Mouse (Mus musculus): ENCODE measurements around the gene Shmt2.

Shmt2 gene

GRCm38 (mm10) chr10:127509837-127510701, 12.2 kb downstream of the Shmt2 start:
- TF ChIP-seq GATA4 (IDR thresholded peaks at IDR 0.05; ENCODE audit: insufficient replicate concordance, low read length): no peak

- no peak for TF ChIP-seq GATA4 (IDR thresholded peaks at IDR 0.05; ENCODE audit: insufficient replicate concordance, low read length)
These were observed 13.0 kb downstream of the Shmt2 start for GRCm38 (mm10) chr10:127509051-127509836.

DNA sequence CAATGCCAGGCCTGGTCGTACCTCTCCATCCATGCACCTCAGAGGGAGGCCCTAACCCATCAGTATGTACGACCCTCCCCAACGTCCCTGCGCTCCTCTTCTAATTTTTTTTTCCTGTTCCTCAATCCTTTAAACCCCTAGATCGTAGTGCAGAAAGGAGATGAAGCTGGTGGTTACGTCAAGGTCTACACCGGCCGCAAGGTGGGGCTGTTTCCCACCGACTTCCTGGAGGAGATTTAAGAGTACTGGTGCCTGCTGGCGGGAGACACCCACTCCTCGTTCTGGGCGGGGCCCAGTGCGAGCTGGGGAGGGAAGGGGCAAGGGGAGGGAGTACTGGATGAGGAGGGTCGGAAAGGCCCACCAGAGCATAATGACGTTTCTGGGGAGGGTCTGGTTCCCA, 14.0 kb downstream of the Shmt2 start:
- no peak for TF ChIP-seq GATA4 (IDR thresholded peaks at IDR 0.05; ENCODE audit: insufficient replicate concordance, low read length)

GRCm38 (mm10) chr10:127500894-127501893, 21.1 kb downstream of the Shmt2 start, which contains the start of gene Stac3:
Gene Stac3, plus strand, starts transcription at chr10:127501686.
- no peak for TF ChIP-seq GATA4 (IDR thresholded peaks at IDR 0.05; ENCODE audit: insufficient replicate concordance, low read length)

DNA sequence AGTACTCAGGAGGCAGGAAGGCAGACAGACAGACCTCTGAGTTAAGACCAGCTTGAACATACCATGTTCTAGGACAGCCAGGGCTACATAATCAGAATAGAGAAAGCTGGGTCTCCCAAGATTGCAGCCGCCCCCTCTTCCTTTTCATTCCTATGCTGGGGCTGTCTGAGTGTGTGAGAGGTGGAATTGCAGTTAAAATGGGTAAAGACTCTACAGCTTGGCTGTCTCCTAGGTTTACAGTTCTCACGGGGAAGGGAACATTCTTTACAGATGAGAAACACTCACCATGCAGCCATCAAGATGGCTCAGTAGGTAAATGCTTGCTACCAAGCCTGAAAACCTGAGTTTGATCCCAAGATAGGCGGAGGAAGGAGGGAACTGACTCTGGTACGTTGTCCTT, 22.2 kb downstream of the Shmt2 start:
- no peak for TF ChIP-seq GATA4 (IDR thresholded peaks at IDR 0.05; ENCODE audit: insufficient replicate concordance, low read length)

GRCm38 (mm10) chr10:127499516-127499915, 22.7 kb downstream of the Shmt2 start:
- TF ChIP-seq GATA4 (IDR thresholded peaks at IDR 0.05; ENCODE audit: insufficient replicate concordance, low read length): no peak

DNA sequence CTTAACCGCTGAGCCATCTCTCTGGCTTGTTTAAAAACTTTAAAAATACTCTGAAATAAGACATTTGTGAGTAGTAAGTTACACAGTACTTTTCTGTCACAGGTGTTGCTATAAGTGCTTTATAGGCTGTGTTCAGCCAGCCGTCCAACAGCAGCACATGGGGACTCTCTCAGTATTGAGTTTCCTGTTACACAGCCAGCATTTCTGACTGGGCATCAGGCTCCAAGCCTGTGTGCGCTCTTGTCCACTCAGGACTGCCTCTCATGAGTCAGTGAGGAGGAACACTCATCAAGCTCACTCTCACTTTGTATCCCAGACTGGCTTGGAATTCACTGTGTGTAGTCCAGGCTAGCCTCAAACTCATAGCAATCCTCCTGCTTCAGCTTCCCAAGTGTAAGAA, 26.1 kb downstream of the Shmt2 start:
- no peak for TF ChIP-seq GATA4 (IDR thresholded peaks at IDR 0.05; ENCODE audit: insufficient replicate concordance, low read length)

- peak; percentile 15; the same call in 1 of the 2 replicates for TF ChIP-seq GATA4 (IDR thresholded peaks at IDR 0.05; ENCODE audit: insufficient replicate concordance, low read length)
These were observed 30.1 kb downstream of the Shmt2 start for GRCm38 (mm10) chr10:127492118-127492517.

- TF ChIP-seq GATA4 (IDR thresholded peaks at IDR 0.05; ENCODE audit: insufficient replicate concordance, low read length): no peak
These were observed 31.1 kb downstream of the Shmt2 start for GRCm38 (mm10) chr10:127491128-127491512.

- no peak for TF ChIP-seq GATA4 (IDR thresholded peaks at IDR 0.05; ENCODE audit: insufficient replicate concordance, low read length)
These were observed 31.8 kb downstream of the Shmt2 start for GRCm38 (mm10) chr10:127490160-127491127.

DNA sequence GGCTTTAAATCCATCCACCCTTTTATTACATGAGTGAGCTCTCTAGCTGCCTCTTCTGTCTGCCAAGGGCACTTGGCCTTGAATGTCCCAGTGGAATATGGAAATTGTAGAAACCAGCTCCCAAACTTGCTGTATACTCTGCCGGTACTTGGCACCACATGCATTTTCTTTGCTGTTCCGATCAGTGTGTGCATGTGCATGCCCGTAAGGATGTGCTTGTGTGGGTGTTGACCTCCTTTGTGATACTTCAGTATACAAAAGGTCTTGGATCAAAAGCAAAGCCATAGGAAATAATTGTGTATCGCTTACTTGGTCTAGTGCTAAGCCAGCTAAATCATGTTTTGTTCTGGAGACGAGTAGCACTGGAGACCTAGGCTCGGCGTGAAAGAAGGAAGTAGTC, 33.4 kb downstream of the Shmt2 start:
- no peak for TF ChIP-seq GATA4 (IDR thresholded peaks at IDR 0.05; ENCODE audit: insufficient replicate concordance, low read length)

DNA sequence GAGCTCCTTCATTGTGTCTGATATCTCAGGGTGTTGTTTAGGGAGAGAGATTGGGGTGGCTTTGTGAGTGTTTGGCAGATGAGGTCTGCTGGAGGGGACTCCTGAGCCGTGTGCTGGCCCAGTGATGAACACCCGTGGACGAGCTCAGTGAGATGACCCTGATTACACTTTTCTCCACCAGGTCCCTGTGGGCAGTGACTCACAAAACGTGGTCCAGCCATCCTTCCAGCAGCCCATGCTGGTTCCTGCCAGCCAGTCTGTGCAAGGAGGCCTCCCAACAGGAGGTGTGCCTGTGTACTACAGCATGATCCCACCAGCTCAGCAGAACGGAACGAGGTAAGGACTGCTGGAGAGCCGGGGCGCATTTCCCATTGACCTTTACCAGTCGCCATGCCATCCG, 37.0 kb downstream of the Shmt2 start:
- TF ChIP-seq GATA4 (IDR thresholded peaks at IDR 0.05; ENCODE audit: insufficient replicate concordance, low read length): no peak

Data from liver, adult (tissue).